Mouse (Mus musculus) cortical plate, adult 2 months (tissue): ENCODE results near the gene Apobec3. TPM values are rescaled to one million over a fixed set of nuclear protein-coding genes. Genes with fewer than 3 reads are reported as not detected.

Experiments used
- H3K27ac ChIP-seq: fragments of 200-500 bp; 2 replicates; pipeline ENCODE4 v1.5.1; 2012; ENCODE audit warnings: low read length, control low read depth, inconsistent platforms; ENCODE audit not compliant: insufficient read depth
- H3K4me1 ChIP-seq: fragments of 200-500 bp; 2 replicates; pipeline ENCODE4 v1.6.1; 2011; ENCODE audit warnings: low read length; ENCODE audit not compliant: control insufficient read depth, insufficient read depth
- H3K4me3 ChIP-seq: fragments of 200-500 bp; 2 replicates; pipeline ENCODE4 v1.5.1; 2011; ENCODE audit warnings: mild to moderate bottlenecking, low read length, control low read depth; ENCODE audit not compliant: insufficient read depth
- CTCF ChIP-seq: fragments of 200-500 bp; IDR thresholded peaks from 2 replicates; pipeline ENCODE4 v1.5.1; 2011; ENCODE audit warnings: mild to moderate bottlenecking, control low read depth, low read length; ENCODE audit not compliant: insufficient read depth; ENCODE audit errors: extremely low read depth
- POLR2A ChIP-seq: fragments of 200-500 bp; IDR thresholded peaks from 2 replicates; pipeline ENCODE4 v1.6.1; 2011; ENCODE audit warnings: mild to moderate bottlenecking, low read length, control low read depth; ENCODE audit not compliant: insufficient read depth; ENCODE audit errors: extremely low read depth
- polyA plus RNA-seq: library from polyadenylated mRNA; depleted of rRNA; stranded (reverse); fragments of >200 nt; gene quantifications from 2 replicates; pipeline ENCODE4 v1.2.3, GENCODE M21; 2012; rRNA removed

The Apobec3 gene
- 6.7 and 7.5 TPM in 2 replicates for polyA plus RNA-seq

DNA sequence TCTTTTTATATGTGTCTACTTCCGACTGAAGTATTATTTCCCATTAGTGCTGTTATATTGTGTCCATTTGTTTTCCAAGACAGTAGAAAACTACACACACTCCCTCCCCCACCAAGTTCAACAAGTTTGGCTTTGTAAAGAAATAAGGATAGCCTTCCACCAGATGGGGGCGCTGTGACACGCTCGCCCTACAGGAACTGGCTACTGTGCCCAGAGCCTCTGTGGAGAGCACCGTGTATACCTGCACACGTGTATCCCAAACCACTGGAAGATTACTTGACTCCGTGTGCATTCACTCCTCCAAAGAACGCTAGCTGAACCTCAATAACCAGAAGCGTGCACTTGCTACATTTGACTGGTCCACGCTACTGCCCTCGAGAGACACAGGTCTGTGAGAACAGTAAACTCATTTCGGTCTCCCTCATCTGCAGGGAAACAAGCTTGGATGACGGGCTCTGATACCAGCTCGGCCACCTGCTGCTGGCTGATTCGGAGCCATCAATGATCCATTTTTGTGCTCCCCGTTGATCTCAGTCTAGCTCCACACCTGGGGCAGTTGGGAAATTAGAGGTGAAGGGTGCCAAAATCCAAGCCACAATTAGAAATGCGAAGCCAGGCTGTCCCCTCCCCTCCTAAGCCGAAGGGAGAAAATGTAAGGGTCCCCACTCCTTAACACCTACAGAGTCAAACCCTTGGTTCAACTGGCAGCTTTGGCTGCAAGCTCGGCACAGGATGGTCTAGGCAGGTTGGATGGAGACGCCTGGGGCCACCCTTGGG is at the start of gene Apobec3:
Gene Apobec3 (plus strand): TSS at position 224 of the 777 bp plus-strand sequence.
- H3K27ac ChIP-seq, result no peak within 1 kb of the TSS
- no peaks in the 10 kb centered on the region for H3K4me1 ChIP-seq
- TF ChIP-seq POLR2A (no peak), CTCF (peak; percentile 59)
- peak within 1 kb of the TSS; percentile 32 for H3K4me3 ChIP-seq

DNA sequence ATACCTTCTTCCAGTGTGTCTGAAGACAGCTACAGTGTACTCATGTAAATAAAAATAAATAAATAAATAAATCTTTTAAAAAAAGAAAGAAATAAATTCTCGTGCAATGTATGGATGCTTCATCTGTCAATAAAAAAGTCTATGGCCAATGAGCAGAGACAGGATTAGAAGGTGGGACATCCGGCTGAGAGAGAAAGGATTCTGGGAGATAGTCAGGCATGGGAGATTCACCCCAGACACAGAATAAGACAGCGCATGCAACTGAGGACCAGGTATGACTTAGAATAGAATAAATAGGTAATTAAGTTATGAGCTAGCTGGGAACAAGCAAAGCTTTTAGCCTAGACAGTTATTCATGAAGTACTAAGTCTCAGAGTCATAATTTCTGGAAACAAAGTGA is 48.5 kb upstream of the Apobec3 start:
- Histone ChIP-seq H3K27ac (no peak overlapping the region), H3K4me1 (peaks cover 4% of the 10 kb centered on the region; the same call in 1 of the 2 replicates), H3K4me3 (no peak overlapping the region)
- TF ChIP-seq CTCF (no peak), POLR2A (no peak)

DNA sequence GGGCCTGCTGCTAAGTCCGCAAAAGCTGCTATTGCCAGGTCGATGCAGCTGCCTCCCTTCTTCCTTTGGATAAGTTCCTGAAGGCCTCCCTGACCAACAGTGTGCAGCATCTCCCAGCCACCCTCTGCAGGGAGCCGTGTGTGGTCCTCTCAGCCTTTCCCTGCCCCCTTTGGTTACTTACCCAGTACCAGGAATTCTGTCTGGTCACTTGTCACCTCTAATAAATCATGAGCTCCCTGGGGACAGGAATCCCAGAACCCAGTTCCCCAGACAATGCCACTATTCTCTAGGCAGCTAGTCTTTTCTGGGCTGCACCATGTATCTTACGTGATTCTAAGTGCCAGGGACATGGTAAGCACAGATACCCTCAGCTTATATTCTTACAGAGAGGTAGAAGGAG is 45.5 kb upstream of the Apobec3 start:
- H3K4me3 ChIP-seq, result no peak overlapping the region
- H3K27ac ChIP-seq, result no peak overlapping the region
- H3K4me1 ChIP-seq, result peaks cover 4% of the 10 kb centered on the region; the same call in 1 of the 2 replicates
- TF ChIP-seq POLR2A, result no peak

DNA sequence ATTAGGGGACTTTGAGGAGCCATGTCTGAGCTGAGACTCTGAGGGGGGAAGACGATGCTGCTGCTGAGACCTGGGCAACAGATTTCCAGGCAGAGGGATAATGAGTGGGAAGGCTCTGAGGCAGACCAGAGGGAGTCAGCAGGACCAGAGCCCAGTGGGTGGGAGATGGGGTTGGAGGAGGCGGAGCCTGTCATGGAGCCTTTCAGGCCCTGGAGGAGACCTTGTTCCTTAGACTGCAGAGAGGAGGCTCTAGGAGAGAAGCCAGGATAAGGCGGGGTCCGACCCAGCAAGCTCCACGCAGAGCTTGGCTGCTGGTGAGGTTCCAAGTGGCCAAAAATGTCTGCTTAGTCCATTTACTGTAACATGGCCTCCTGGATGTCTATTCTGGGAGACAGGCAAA is 44.4 kb upstream of the Apobec3 start:
- no peak overlapping the region for H3K4me3 ChIP-seq
- H3K27ac ChIP-seq, result no peak overlapping the region
- H3K4me1 ChIP-seq, result peaks cover 4% of the 10 kb centered on the region; the same call in 1 of the 2 replicates
- TF ChIP-seq POLR2A, result no peak
- TF ChIP-seq CTCF, result no peak

DNA sequence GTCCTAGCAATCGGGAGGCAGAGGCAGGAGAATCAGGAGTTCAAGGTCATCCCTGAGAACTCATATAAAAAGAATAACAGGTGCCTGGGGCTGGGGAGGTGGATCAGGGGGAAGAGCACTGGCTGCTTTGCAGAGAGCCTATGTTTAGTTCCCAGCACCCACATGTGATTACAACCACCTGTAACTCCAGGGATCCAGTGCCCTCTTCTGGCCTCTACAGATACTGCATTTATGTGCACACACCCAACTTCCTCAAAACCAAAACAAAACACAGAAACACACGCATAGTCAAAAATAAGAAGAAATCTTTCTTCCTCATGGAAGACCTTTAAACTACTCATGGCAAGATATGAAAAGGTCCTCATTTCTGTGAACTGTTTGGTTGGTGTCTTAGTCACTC is 41.3 kb upstream of the Apobec3 start:
- peaks cover 2% of the 10 kb centered on the region; the same call in 1 of the 2 replicates for H3K4me1 ChIP-seq
- no peak overlapping the region for H3K27ac ChIP-seq
- TF ChIP-seq CTCF (no peak), POLR2A (no peak)
- no peak overlapping the region for H3K4me3 ChIP-seq

DNA sequence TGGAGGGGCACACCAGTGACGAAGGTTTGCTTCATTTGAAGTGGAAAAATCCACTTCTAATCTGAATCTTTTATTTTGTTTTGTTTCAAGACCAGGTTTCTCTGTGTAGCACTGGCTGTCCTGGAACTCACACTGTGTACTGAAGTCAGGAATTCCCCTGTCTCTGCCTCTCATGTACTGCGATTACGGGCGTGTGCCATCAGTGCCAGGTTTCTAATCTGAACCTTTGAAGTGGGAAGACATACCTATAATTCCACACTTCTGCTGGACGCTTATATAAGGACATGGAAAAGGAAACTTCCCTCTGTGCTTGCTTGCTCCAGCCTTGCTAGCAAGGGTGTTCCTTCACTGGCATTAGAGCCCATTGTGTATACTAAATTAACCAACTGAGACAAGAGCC is 32.5 kb upstream of the Apobec3 start:
- Histone ChIP-seq H3K4me1 (no peaks in the 10 kb centered on the region), H3K27ac (no peak overlapping the region), H3K4me3 (no peak overlapping the region)
- TF ChIP-seq CTCF (no peak), POLR2A (no peak)

DNA sequence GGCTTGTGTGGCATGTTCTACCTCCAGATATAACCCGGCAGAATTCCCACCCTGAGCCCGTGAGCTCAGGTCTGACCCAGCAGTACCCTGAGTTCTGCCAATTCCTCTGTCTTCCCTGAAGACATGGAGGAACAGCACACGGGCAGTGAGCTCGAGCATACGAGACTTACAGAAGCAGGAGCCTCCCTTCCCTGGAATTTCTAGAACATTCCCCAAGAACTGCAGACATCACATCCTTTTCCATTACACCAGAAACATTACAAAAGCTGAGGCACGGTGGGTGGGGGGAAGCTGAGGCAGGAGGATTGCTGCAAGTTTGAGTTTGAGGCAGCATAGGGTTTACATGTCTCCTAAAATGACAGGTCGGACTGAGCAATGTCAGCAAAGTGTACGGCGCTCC is 31.6 kb upstream of the Apobec3 start:
- TF ChIP-seq CTCF (no peak), POLR2A (no peak)
- Histone ChIP-seq H3K4me3 (no peak overlapping the region), H3K27ac (no peak overlapping the region), H3K4me1 (no peaks in the 10 kb centered on the region)

DNA sequence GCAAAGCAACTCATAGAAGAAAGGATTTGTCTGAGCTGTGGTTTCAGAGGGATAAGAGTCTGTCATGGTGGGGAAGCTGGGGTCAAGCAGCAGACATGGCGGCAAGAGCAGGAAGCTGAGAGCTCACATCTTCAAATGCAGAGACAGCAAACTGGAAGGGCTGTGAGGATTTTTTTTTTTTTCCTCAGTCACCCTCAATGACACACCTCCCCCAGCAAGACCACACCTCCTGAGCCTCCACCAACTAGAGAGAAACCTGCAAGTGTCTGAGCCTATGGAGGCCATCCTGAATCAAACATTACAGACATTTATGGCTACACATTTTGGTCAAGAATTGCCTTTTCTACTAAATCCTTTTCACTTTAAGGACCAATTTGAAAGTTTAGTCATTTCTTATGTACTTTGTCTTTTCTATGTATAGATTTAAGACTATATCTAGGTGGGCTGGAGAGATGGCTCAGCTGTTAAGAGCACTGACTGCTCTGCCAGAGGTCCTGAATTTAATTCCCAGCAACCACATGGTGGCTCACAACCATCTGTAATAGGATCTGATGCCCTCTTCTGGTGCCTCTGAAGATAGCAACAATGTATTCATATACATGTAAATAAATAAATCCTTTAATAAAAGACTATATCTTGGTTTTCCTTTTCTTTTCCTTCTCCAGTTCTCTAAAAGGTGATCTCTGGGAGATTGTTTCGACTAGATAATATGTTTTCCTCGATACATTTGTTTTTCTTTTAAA is 24.0 kb upstream of the Apobec3 start:
- no peak for TF ChIP-seq CTCF
- TF ChIP-seq POLR2A, result no peak
- Histone ChIP-seq H3K4me3 (no peak overlapping the region), H3K4me1 (no peaks in the 10 kb centered on the region), H3K27ac (no peak overlapping the region)

DNA sequence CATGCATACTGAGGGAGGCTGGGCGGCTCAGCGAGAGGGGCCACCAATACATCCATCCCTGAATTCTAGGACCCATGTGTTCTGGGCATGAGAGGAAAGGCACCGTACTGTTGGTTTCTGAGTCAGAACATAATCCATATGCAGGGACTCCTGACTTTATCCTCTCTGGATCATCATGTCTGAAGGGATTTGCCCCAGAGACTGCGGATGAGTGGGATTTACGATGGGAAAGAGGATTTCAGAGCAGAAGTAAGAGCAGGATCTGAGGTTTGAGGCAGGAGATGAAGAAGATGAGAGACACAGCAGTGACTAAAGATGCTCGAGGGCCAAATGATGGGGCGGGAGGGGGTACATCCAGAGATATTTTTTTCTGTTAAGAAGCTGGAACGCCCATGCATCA is 17.9 kb upstream of the Apobec3 start:
- Histone ChIP-seq H3K27ac (no peak overlapping the region), H3K4me1 (no peaks in the 10 kb centered on the region), H3K4me3 (no peak overlapping the region)
- TF ChIP-seq CTCF, result no peak
- no peak for TF ChIP-seq POLR2A

DNA sequence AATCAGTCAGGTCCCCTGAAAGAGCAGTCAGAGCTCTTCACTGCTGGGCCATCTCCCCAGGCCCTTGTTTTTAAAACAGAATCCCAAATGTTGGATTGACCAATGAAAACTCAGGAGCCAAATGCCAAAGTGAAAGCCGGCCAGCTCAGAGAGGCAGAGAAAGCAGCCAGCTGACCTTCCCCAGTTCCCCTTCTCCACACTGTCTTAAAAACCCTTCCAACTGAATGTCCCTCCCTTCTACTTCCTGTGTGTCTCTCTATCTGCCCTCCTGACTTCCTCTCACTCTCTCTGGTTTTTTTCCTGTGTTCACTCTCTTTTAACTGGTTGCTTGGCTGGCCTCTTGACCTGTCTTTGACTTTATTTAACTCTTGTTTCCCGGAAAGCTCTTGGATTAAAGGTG is 17.5 kb upstream of the Apobec3 start:
- H3K4me3 ChIP-seq, result no peak overlapping the region
- no peaks in the 10 kb centered on the region for H3K4me1 ChIP-seq
- H3K27ac ChIP-seq, result no peak overlapping the region
- TF ChIP-seq POLR2A (no peak), CTCF (no peak)
